Mouse (Mus musculus) limb, embryonic 13.5 days (tissue): ENCODE measurements around the gene Large1. TPM values are rescaled to one million over a fixed set of nuclear protein-coding genes. Genes with fewer than 3 reads are reported as not detected.
"Not testable (repeated sequence)": the region's sequence is repeated elsewhere in the genome, so short reads cannot be mapped to it uniquely, and the experiment has no call there.

Experiments
- ATAC-seq: fragments of 200-750 bp; cut with Nextera tagmentation; 2 replicates; pipeline ENCODE4 v1.8.0; 2017; ENCODE audit warnings: low read depth, moderate number of reproducible peaks, moderate TSS enrichment; ENCODE audit not compliant: low FRiP score
- H3K27ac ChIP-seq: fragments of 300-500 bp; sonication (generic); 2 replicates; pipeline ENCODE4 v1.5.1; 2015; ENCODE audit warnings: inconsistent platforms, mild to moderate bottlenecking, moderate library complexity
- H3K27me3 ChIP-seq: fragments of 300-500 bp; sonication (generic); 2 replicates; pipeline ENCODE4 v1.6.1; 2015; ENCODE audit warnings: mild to moderate bottlenecking, inconsistent platforms
- H3K36me3 ChIP-seq: fragments of 300-500 bp; sonication (generic); 2 replicates; pipeline ENCODE4 v1.6.1; 2015; ENCODE audit warnings: inconsistent platforms, mild to moderate bottlenecking, moderate library complexity
- H3K4me1 ChIP-seq: fragments of 300-500 bp; sonication (generic); 2 replicates; pipeline ENCODE4 v1.6.1; 2015; ENCODE audit warnings: inconsistent platforms
- H3K4me2 ChIP-seq: fragments of 300-500 bp; sonication (generic); replicated peaks from 2 replicates; pipeline ENCODE4 v1.6.1; 2015; ENCODE audit warnings: inconsistent platforms, mild to moderate bottlenecking, moderate library complexity
- H3K4me3 ChIP-seq: fragments of 300-500 bp; sonication (generic); 2 replicates; pipeline ENCODE4 v1.5.1; 2015; ENCODE audit warnings: moderate library complexity, mild to moderate bottlenecking, inconsistent platforms
- H3K9ac ChIP-seq: fragments of 300-500 bp; sonication (generic); 2 replicates; pipeline ENCODE4 v1.6.1; 2015; ENCODE audit warnings: mild to moderate bottlenecking, inconsistent platforms
- H3K9me3 ChIP-seq: fragments of 300-500 bp; sonication (generic); 2 replicates; pipeline ENCODE4 v1.6.1; 2016; ENCODE audit warnings: inconsistent platforms
- WGBS: fragments of 180-500 bp; shearing (Covaris S2); methylation state at CpG from one replicate; pipeline ENCODE4 v1.1.7; 2015; 5-methylcytosine and 5-hydroxymethylcytosine counted together
- polyA plus RNA-seq: library from polyadenylated mRNA; unstranded; fragments of >200 nt; fragmentation: Nextera tagmentation; extraction: Ambion mirVana; gene quantifications from 2 replicates; pipeline ENCODE4 v1.2.1, GENCODE M21; 2015

The Large1 gene
- polyA plus RNA-seq, 1 experiment from 2014 or later, result 10.5 TPM

DNA sequence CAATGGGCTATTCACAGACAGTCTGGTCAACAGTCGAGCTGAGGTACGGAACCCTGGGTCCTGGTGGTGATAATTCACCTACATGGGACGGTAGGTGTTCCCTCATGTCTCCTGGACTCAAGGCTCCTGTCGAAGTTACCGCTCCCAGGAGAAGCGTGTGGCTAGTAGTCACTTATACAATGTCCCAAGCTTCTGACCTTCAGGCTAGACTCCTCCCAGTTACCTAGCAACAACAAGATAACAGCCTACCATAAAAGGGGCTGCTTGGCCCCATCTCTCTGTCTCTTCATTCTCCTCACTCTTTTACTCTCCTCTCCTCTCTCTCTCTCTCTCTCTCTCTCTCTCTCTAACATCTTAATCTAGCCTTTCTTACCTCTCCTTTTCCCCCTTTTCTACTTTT is 217.9 kb downstream of the Large1 start:
- Histone ChIP-seq H3K9ac (no peak overlapping the region), H3K4me3 (no peak overlapping the region), H3K36me3 (peaks cover 11% of the 10 kb centered on the region), H3K4me2 (no peak overlapping the region), H3K27ac (no peak overlapping the region), H3K4me1 (no peaks in the 10 kb centered on the region), H3K9me3 (no peaks in the 10 kb centered on the region), H3K27me3 (no peaks in the 10 kb centered on the region)
- WGBS, result 73% methylated on average over 6 of the region's 6 CpGs
- ATAC-seq, result no peak

DNA sequence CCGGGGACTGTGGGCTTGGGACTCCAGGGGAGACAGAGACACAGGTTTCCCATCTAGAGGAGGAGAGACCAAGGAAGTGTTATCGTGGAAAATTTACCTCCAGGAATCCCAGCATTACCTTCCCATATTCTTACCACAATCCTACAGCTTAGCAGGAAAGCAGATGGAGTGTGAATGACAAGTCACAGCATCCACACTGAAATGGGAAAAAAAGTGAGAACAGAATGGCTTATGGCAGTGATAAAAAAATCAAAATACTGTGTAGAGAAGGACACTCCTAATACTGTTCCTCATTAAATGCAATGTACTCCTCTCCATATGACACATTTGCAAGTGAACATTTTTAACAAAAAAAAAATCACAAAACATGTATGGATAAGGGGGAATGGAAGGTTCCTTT is 221.3 kb downstream of the Large1 start:
- H3K4me2 ChIP-seq, result no peak overlapping the region
- no peak overlapping the region for H3K4me3 ChIP-seq
- H3K4me1 ChIP-seq, result no peaks in the 10 kb centered on the region
- H3K36me3 ChIP-seq, result peaks cover 22% of the 10 kb centered on the region
- no peak overlapping the region for H3K9ac ChIP-seq
- H3K27me3 ChIP-seq, result no peaks in the 10 kb centered on the region
- 88% methylated on average over 2 of the region's 2 CpGs for WGBS
- no peaks in the 10 kb centered on the region for H3K9me3 ChIP-seq
- no peak for ATAC-seq
- no peak overlapping the region for H3K27ac ChIP-seq

DNA sequence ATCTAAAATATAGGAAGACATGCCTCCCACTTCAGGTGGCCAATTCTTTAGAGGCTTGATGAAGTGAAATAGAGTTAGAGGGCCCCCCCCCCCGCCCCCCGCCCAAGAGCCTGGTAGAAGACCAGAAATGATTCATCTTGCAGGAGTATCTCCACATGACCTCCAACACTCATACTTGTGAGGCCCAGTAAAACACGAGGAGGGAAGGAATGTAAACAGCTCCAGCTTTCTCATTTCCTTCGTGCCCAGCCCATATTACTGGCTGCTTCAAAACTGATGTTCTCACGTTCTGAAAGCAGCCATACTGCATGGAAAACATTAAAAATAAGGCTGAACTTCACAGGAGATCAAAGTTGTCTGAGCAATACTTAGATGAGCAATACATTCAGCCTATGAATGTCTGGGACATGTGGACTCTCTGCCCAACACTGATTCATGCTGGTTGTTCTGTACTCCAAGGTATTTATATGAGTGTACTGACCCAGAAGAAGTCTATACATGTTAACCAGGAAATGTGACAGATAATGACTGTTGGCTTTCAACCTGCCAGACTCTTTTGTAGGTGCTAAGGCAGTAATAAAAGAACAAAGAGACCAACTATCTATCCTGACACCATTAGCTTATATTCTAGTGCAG is 229.4 kb downstream of the Large1 start:
- Histone ChIP-seq H3K9ac (no peak overlapping the region), H3K27me3 (no peaks in the 10 kb centered on the region), H3K9me3 (no peaks in the 10 kb centered on the region), H3K4me1 (no peaks in the 10 kb centered on the region), H3K4me3 (no peak overlapping the region), H3K4me2 (no peak overlapping the region), H3K27ac (no peak overlapping the region), H3K36me3 (peaks cover under 1% of the 10 kb centered on the region; the same call in 1 of the 2 replicates)
- no peak for ATAC-seq
- WGBS, result 73% methylated on average over 5 of the region's 5 CpGs

DNA sequence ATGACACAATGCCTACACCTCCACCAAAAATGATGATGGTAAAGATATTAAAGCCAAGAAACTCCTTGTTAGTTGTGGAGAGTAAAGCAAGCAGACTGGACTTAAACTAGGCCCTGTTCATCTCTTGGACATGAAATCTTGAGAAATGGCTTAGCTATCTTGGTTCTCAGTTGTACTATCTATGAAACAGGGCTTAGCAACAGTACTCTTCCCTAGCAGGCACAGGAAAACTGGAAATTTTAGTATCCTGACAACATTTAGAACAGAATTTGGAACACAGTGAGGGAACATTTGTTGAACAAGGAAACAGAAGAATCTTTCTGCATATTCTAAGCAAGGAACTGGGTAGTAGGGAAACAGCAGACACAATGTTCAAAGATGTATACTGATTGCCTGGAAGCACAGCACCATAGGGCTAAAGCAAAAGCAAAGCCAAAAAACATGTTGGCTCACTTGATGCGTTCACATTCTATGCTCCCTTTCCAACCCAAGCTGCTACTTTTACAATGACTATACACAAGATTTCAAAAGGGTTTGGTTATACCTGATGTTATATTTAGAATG is 240.9 kb downstream of the Large1 start:
- Histone ChIP-seq H3K4me2 (no peak overlapping the region), H3K9me3 (no peaks in the 10 kb centered on the region), H3K27me3 (no peaks in the 10 kb centered on the region), H3K4me1 (no peaks in the 10 kb centered on the region), H3K36me3 (no peaks in the 10 kb centered on the region; the same call in 1 of the 2 replicates), H3K4me3 (no peak overlapping the region), H3K27ac (no peak overlapping the region), H3K9ac (no peak overlapping the region)
- WGBS, result 87% methylated on average over 1 of the region's 1 CpGs
- no peak for ATAC-seq

DNA sequence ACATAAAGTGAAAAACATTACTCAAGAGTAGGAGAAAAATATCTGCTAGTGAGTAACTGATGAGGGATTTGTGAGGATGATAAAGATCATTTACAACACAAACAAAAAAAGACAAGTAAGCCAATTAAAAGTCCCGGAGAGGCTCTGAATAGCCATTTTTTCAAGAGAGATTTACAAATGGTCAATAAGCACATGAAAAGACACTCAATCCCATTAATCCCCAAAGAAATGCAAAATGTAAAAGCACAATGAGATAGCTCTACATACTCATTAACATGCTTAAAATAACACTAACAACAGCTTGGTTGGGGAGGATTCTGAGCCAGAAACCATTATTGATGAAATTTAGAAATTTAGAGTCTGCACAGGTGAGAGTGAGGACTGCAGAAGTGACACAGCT is 249.3 kb downstream of the Large1 start:
- 87% methylated on average over 1 of the region's 1 CpGs for WGBS
- Histone ChIP-seq H3K27ac (no peak overlapping the region), H3K36me3 (no peaks in the 10 kb centered on the region)

DNA sequence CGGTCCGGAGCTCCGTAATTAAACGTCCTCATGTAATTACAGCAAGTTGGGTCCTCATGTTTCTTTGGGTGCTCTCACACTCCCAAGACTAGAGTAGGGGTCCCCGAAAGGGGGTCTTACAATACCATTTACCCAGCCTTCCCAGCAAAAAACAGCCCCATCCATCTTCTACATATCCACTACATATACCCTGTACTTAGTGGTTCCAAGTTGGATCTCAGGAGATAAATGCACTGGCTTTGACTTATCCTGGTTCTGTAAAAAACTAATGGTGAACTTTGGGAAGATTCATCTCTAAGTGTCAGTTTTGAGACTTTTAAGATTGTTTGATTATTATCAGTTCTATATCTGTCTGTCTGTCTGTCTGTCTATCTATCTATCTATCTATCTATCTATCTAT is 252.3 kb downstream of the Large1 start:
- Histone ChIP-seq H3K4me1 (no peaks in the 10 kb centered on the region), H3K9me3 (no peaks in the 10 kb centered on the region), H3K4me3 (no peak overlapping the region), H3K4me2 (no peak overlapping the region), H3K9ac (no peak overlapping the region), H3K36me3 (peaks cover 5% of the 10 kb centered on the region), H3K27ac (no peak overlapping the region), H3K27me3 (no peaks in the 10 kb centered on the region)
- ATAC-seq, result no peak
- WGBS, result 51% methylated on average over 5 of the region's 5 CpGs

More for the DNA sequence above, 249.3 kb downstream of the Large1 start:
- H3K27me3 ChIP-seq, result no peaks in the 10 kb centered on the region
- no peak for ATAC-seq
- H3K4me2 ChIP-seq, result no peak overlapping the region
- H3K9ac ChIP-seq, result no peak overlapping the region
- no peak overlapping the region for H3K4me3 ChIP-seq
- H3K4me1 ChIP-seq, result no peaks in the 10 kb centered on the region
- no peaks in the 10 kb centered on the region for H3K9me3 ChIP-seq

DNA sequence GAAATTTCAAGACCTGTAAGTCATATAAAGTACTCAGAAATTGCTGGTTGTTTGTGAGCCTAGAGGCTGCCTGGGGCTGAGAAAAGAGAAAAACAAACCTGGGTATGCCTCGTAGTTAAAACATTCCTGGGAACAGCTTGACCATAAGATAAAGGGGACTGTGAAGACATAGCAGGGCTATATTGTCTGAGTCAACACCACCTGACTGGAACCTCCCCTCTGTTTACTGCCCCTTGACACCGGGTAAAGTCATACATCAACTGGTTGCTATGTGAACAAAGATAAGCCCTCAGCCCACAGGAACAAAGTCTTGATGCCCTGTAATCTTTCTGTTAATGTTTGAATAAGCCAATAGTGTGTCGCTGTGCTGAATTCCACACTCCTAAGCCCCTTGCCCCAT is 252.7 kb downstream of the Large1 start:
- H3K9me3 ChIP-seq, ATAC-seq, H3K9ac ChIP-seq, H3K4me3 ChIP-seq, H3K4me1 ChIP-seq, H3K27ac ChIP-seq, H3K36me3 ChIP-seq, H3K27me3 ChIP-seq, H3K4me2 ChIP-seq: not testable (repeated sequence)
- WGBS, result 13% methylated on average over 3 of the region's 3 CpGs

DNA sequence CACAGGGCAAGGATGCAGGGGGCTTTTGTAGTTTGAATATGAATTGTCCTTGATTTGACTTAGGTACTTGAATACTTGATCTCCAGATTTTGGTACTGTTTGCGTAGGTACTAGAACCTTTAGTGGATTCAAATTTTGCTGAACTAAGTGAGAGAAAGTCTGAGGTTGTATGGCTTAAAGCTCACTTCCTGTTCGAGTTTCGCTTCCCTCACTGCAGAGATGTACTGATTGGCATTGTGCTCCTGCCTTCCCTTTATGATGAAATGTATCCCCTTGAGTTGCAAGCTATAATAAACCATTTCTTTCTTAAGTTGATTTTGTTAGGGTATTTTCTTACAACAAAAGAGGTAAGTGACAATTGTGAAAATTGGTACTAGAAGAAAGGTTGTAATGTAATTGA is 253.8 kb downstream of the Large1 start:
- H3K4me3 ChIP-seq, result no peak overlapping the region
- H3K27ac ChIP-seq, result no peak overlapping the region
- no peak overlapping the region for H3K4me2 ChIP-seq
- H3K9ac ChIP-seq, result no peak overlapping the region
- H3K36me3 ChIP-seq, result peaks cover 5% of the 10 kb centered on the region
- H3K27me3 ChIP-seq, result no peaks in the 10 kb centered on the region
- H3K4me1 ChIP-seq, result no peaks in the 10 kb centered on the region
- WGBS, result 90% methylated on average over 3 of the region's 3 CpGs
- ATAC-seq, result no peak
- no peaks in the 10 kb centered on the region for H3K9me3 ChIP-seq

DNA sequence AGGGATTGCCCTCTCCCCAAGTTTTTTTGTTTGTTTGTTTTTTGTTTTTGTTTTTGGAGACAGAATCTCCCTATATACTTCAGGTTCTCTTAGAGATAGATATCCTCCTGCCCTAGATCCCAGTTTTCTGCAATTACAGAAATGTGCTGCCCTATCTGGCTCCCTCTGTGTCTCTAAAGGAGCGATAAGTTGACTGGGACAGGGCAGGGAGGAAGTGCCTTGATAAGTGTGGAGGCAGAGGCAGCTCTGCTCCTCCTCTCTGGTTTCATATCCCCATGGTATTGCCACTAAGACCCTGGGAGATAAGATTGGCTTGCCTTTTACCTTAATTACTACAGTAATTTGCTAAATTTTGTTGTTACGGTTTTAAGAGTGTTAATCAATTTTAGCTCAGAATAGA is 256.4 kb downstream of the Large1 start:
- ATAC-seq, result no peak
- no peaks in the 10 kb centered on the region for H3K27me3 ChIP-seq
- no peaks in the 10 kb centered on the region for H3K9me3 ChIP-seq
- 88% methylated on average over 2 of the region's 2 CpGs for WGBS
- H3K27ac ChIP-seq, result no peak overlapping the region
- H3K4me3 ChIP-seq, result no peak overlapping the region
- H3K9ac ChIP-seq, result no peak overlapping the region
- no peaks in the 10 kb centered on the region for H3K4me1 ChIP-seq
- peaks cover 5% of the 10 kb centered on the region for H3K36me3 ChIP-seq
- H3K4me2 ChIP-seq, result no peak overlapping the region

DNA sequence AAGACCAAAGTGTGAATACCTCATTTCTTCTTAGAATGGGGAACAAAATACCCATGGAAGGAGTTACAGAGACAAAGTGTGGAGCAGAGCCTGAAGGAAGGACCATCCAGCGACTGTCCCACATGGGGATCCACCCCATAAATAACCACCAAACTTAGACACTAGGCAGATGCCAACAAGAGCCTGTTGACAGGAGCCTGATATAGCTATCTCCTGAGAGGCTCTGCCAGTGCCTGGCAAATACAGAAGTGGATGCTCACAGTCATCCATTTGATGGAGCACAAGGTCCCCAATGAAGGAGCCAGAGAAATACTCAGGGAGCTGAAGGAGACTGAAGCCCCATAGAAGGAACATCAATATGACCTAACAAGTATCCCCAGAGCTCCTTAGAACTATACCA is 275.6 kb downstream of the Large1 start:
- not testable (repeated sequence) for H3K36me3 ChIP-seq, H3K9me3 ChIP-seq, H3K4me1 ChIP-seq, H3K4me2 ChIP-seq, H3K27me3 ChIP-seq, H3K9ac ChIP-seq, H3K4me3 ChIP-seq, H3K27ac ChIP-seq, ATAC-seq
- WGBS, result 86% methylated on average over 1 of the region's 1 CpGs

DNA sequence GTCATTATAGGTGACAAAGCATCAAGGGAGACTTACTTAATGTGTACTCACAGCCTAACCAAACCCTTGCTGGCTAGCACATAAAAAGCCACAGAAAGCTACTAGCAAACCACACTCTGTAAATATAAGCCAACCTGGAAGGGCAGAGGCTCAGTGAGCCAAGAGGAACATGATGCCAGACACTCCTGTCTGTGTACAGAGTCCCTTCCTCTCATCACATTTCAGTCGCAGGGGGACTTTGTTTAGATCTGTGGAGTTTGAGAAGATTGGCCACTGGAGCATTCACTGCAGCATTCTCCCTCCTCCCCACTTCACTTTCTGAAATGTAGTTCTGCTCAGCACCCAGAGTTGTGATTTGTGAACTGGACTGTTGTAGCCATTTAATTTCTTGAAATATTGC is 291.9 kb downstream of the Large1 start:
- H3K9ac ChIP-seq, result no peak overlapping the region

DNA sequence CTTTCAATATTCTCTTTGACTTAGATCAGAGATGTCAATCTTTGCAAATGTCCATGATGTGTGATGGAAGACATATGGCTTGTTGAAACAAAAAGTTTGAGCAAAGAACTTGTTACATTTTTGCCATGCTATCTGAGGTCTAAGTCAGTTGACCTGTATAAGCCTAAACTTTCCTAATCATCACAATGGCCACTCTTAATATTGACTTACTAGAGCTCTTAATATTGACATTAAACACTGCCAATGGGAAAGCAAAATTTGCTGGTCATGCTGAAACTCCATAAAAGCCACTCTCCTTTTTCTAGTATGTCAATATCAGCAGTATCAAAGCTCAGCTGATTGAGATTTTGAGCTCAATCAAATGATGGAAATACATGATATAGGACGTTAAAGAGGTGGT is 298.6 kb downstream of the Large1 start:
- H3K4me2 ChIP-seq, result no peak overlapping the region
- H3K4me1 ChIP-seq, result no peaks in the 10 kb centered on the region
- H3K36me3 ChIP-seq, result no peaks in the 10 kb centered on the region
- 89% methylated on average over 1 of the region's 1 CpGs for WGBS
- ATAC-seq, result no peak
- H3K27me3 ChIP-seq, result no peaks in the 10 kb centered on the region
- no peak overlapping the region for H3K27ac ChIP-seq
- H3K9ac ChIP-seq, result no peak overlapping the region
- no peaks in the 10 kb centered on the region for H3K9me3 ChIP-seq
- no peak overlapping the region for H3K4me3 ChIP-seq

More for the DNA sequence above, 291.9 kb downstream of the Large1 start:
- no peak for ATAC-seq
- no peak overlapping the region for H3K4me3 ChIP-seq
- no peak overlapping the region for H3K27ac ChIP-seq
- WGBS, result 66% methylated on average over 1 of the region's 1 CpGs
- H3K9me3 ChIP-seq, result no peaks in the 10 kb centered on the region
- H3K4me2 ChIP-seq, result no peak overlapping the region
- no peaks in the 10 kb centered on the region for H3K27me3 ChIP-seq
- no peaks in the 10 kb centered on the region for H3K36me3 ChIP-seq
- no peaks in the 10 kb centered on the region for H3K4me1 ChIP-seq

DNA sequence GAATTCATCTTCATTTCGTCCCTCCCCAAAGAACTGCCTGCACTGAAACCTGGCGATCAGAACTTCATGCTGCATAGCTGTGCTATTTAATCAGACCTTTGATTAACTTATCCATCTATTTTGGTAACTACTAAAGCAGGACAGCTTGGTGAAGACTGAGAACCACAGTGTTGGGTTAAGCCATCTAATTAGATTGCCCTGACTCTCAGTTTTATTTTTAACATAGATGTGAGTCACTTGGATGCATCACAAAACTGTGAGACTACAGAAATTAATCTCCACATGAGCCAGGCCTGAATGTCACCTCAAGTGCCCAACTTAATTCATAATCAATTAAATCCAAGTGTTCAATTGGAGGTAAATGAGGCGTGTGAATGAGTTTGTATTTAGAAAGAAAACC is 299.5 kb downstream of the Large1 start:
- ATAC-seq, result no peak
- Histone ChIP-seq H3K9ac (no peak overlapping the region), H3K36me3 (no peaks in the 10 kb centered on the region), H3K27me3 (no peaks in the 10 kb centered on the region), H3K9me3 (no peaks in the 10 kb centered on the region), H3K4me1 (no peaks in the 10 kb centered on the region), H3K4me2 (no peak overlapping the region), H3K27ac (no peak overlapping the region), H3K4me3 (no peak overlapping the region)
- WGBS, result 92% methylated on average over 3 of the region's 3 CpGs
